ENCODE assay signal across 8 mouse cellular contexts in genomic region chr10:61273081-61273843, GRCm38 (mm10). TPM values are rescaled to one million over a fixed set of nuclear protein-coding genes. Genes with fewer than 3 reads are reported as not detected.
DNase-seq lines count a peak whose midpoint lies in the region; ATAC-seq and TF ChIP-seq lines count a peak whose summit lies in the region.

TSS of gene Adamts14 (minus strand) at chr10:61273438.

- DNase-seq in kidney, postnatal 4 days = peak; percentile 68 to 75
- peak; percentile 18 for DNase-seq in midbrain, postnatal 0 days (ENCODE audit: low spot score)
- DNase-seq in layer of hippocampus, adult 8-10 months (ENCODE audit: low spot score in 2 of 2) = no peak
- no peak for DNase-seq in cerebellum, adult 11 months

- WGBS in heart, embryonic 12.5 days = 2% methylated on average over 66 of the region's 75 CpGs
- under 1% methylated on average over 47 of the region's 75 CpGs for WGBS in midbrain, postnatal 0 days

- peak within 1 kb of the TSS; percentile 94 for H3K4me2 ChIP-seq in heart, embryonic 12.5 days
- peak within 1 kb of the TSS; percentile 98 for H3K4me2 ChIP-seq in midbrain, postnatal 0 days (ENCODE audit: low read depth, low read length, poor library complexity, severe bottlenecking)

- no peaks in the 10 kb centered on the region for H3K36me3 ChIP-seq in megakaryocyte, embryonic 14.5 days (replicated peaks; ENCODE audit: low read length)
- H3K36me3 ChIP-seq in heart, embryonic 12.5 days = no peaks in the 10 kb centered on the region
- no peaks in the 10 kb centered on the region for H3K36me3 ChIP-seq in midbrain, postnatal 0 days (ENCODE audit: insufficient read depth, low read length)

- H3K4me3 ChIP-seq in megakaryocyte, embryonic 14.5 days (replicated peaks) = peak within 1 kb of the TSS; percentile 42
- peak within 1 kb of the TSS; percentile 49 for H3K4me3 ChIP-seq in bone marrow macrophage, adult 2 months (ENCODE audit: insufficient read depth, low read length)
- peak within 1 kb of the TSS; percentile 62 for H3K4me3 ChIP-seq in heart, embryonic 12.5 days
- H3K4me3 ChIP-seq in midbrain, postnatal 0 days (ENCODE audit: low read depth, low read length) = peak within 1 kb of the TSS; percentile 50

- H3K27ac ChIP-seq in bone marrow macrophage, adult 2 months (ENCODE audit: insufficient read depth, low read depth, low read length) = no peak within 1 kb of the TSS
- no peak within 1 kb of the TSS for H3K27ac ChIP-seq in heart, embryonic 12.5 days (ENCODE audit: poor library complexity, severe bottlenecking)
- no peak within 1 kb of the TSS for H3K27ac ChIP-seq in midbrain, postnatal 0 days (ENCODE audit: low read depth, low read length)

- peaks cover 87% of the 10 kb centered on the region for H3K27me3 ChIP-seq in megakaryocyte, embryonic 14.5 days (replicated peaks)
- peaks cover 7% of the 10 kb centered on the region; the same call in 1 of the 2 replicates for H3K27me3 ChIP-seq in heart, embryonic 12.5 days (replicated peaks)
- H3K27me3 ChIP-seq in midbrain, postnatal 0 days (ENCODE audit: insufficient read depth, low read length) = peaks cover 23% of the 10 kb centered on the region

- no peaks in the 10 kb centered on the region for H3K9me3 ChIP-seq in megakaryocyte, embryonic 14.5 days
- H3K9me3 ChIP-seq in heart, embryonic 12.5 days (replicated peaks) = no peaks in the 10 kb centered on the region
- no peaks in the 10 kb centered on the region for H3K9me3 ChIP-seq in midbrain, postnatal 0 days (ENCODE audit: low read length)

- peaks cover 45% of the 10 kb centered on the region for H3K4me1 ChIP-seq in megakaryocyte, embryonic 14.5 days
- peaks cover 7% of the 10 kb centered on the region for H3K4me1 ChIP-seq in bone marrow macrophage, adult 2 months (ENCODE audit: control insufficient read depth, insufficient read depth, low read length)
- H3K4me1 ChIP-seq in heart, embryonic 12.5 days (replicated peaks) = peaks cover 25% of the 10 kb centered on the region
- no peaks in the 10 kb centered on the region for H3K4me1 ChIP-seq in midbrain, postnatal 0 days (ENCODE audit: insufficient read depth, low read length)

- peak within 1 kb of the TSS; percentile 75 for H3K9ac ChIP-seq in heart, embryonic 12.5 days
- peak within 1 kb of the TSS; percentile 60 for H3K9ac ChIP-seq in midbrain, postnatal 0 days (replicated peaks; ENCODE audit: low read length, poor library complexity, severe bottlenecking)

- no peak for ATAC-seq in megakaryocyte, adult 5-6 weeks (ENCODE audit: poor library complexity, severe bottlenecking)
- 0 out of 2 replicates have a peak, but pooled peaks have one; percentile 27 for ATAC-seq in heart, embryonic 12.5 days (ENCODE audit: insufficient number of reproducible peaks, low FRiP score)
- ATAC-seq in midbrain, postnatal 0 days (ENCODE audit: low FRiP score) = peak; percentile 32; the same call in 1 of the 2 replicates

- no peak for TF ChIP-seq CTCF in bone marrow macrophage, adult 2 months (IDR thresholded peaks at IDR 0.05; ENCODE audit: low read depth, low read length)
- TF ChIP-seq CTCF in midbrain, postnatal 0 days (IDR thresholded peaks at IDR 0.05) = no peak

- TF ChIP-seq POLR2A in bone marrow macrophage, adult 2 months (IDR thresholded peaks at IDR 0.05; ENCODE audit: borderline replicate concordance, low read depth, low read length) = no peak

RNA-seq across cellular contexts. Expression of gene Adamts14, which starts in this region (rescaled TPM):
- 0.12 TPM in 1 of 2 replicates, not detected in the other for polyA plus RNA-seq in megakaryocyte, embryonic 14.5 days (2012; ENCODE audit: insufficient read depth, low replicate concordance)
- 0.16 and 0.58 TPM in 2 replicates for total RNA-seq in megakaryocyte, adult 5-6 weeks (2015)
- total RNA-seq in megakaryocyte, adult 5-6 weeks (2017) = 0.33 and 0.61 TPM in 2 replicates
- polyA plus RNA-seq in bone marrow macrophage, adult 2 months (2012; ENCODE audit: insufficient read depth, insufficient read length, missing spikeins) = 0.11 TPM in 1 of 2 replicates, not detected in the other
- 1.1 and 1.2 TPM in 2 replicates for polyA plus RNA-seq in heart, embryonic 12.5 days (2016; fragmentation: Nextera tagmentation; extraction: Ambion mirVana)
- total RNA-seq in midbrain, postnatal 0 days (2014; rRNA removed) = 1.1 and 1.6 TPM in 2 replicates
- polyA plus RNA-seq in midbrain, postnatal 0 days (2015; fragmentation: Nextera tagmentation; extraction: Ambion mirVana) = 0.27 and 0.31 TPM in 2 replicates
- 1 to 10 TPM; 1.5 to 2.0 (median 1.8) TPM for total RNA-seq in layer of hippocampus, adult 8-10 months (2022)

Comparison
In these comparisons a context has a peak if more than half of its experiments do, and no peak if none do; other contexts are left out.
1. DNase-seq: peak in kidney, postnatal 4 days (2 of 2) and midbrain, postnatal 0 days (single experiment); none in layer of hippocampus, adult 8-10 months (0 of 2) and cerebellum, adult 11 months (single experiment).
2. Peak in every context shown above with its lines, with median percentiles within 50 percentile points of each other: H3K4me3 ChIP-seq.